Mouse (Mus musculus) forebrain, embryonic 11.5 days (tissue): ENCODE measurements around the gene Tmed5. TPM values are rescaled to one million over a fixed set of nuclear protein-coding genes. Genes with fewer than 3 reads are reported as not detected.
"Not testable (repeated sequence)": the region's sequence is repeated elsewhere in the genome, so short reads cannot be mapped to it uniquely, and the experiment has no call there.

Source experiments
- ATAC-seq: fragments of 200-750 bp; cut with Nextera tagmentation; replicated peaks from 2 replicates; pipeline ENCODE4 v1.8.0; 2017; ENCODE audit warnings: moderate TSS enrichment; ENCODE audit not compliant: low FRiP score
- DNase-seq: peaks from one replicate; pipeline ENCODE4 v3.0.0-alpha.2; 2017; ENCODE audit warnings: low spot score
- H3K27ac ChIP-seq: fragments of 300-500 bp; sonication (generic); 2 replicates; pipeline ENCODE4 v1.5.1; 2014; ENCODE audit warnings: low read depth, low read length
- H3K27me3 ChIP-seq: fragments of 300-500 bp; sonication (generic); 2 replicates; pipeline ENCODE4 v1.6.1; 2014; ENCODE audit warnings: mild to moderate bottlenecking, low read length, mixed read lengths; ENCODE audit not compliant: control insufficient read depth, insufficient read depth
- H3K36me3 ChIP-seq: fragments of 300-500 bp; sonication (generic); 2 replicates; pipeline ENCODE4 v1.6.1; 2014; ENCODE audit warnings: mild to moderate bottlenecking, low read length, moderate library complexity, mixed read lengths; ENCODE audit not compliant: control insufficient read depth, insufficient read depth
- H3K4me1 ChIP-seq: fragments of 300-500 bp; sonication (generic); replicated peaks from 2 replicates; pipeline ENCODE4 v1.6.1; 2014; ENCODE audit warnings: low read length, mixed read lengths; ENCODE audit not compliant: control insufficient read depth, insufficient read depth
- H3K4me2 ChIP-seq: fragments of 300-500 bp; sonication (generic); 2 replicates; pipeline ENCODE4 v1.6.1; 2014; ENCODE audit warnings: low read depth, mild to moderate bottlenecking, low read length, moderate library complexity, mixed read lengths; ENCODE audit not compliant: severe bottlenecking
- H3K4me3 ChIP-seq: fragments of 300-500 bp; sonication (generic); 2 replicates; pipeline ENCODE4 v1.5.1; 2014; ENCODE audit warnings: low read depth, low read length
- H3K9ac ChIP-seq: fragments of 300-500 bp; sonication (generic); 2 replicates; pipeline ENCODE4 v1.6.1; 2014; ENCODE audit warnings: low read length
- H3K9me3 ChIP-seq: fragments of 300-500 bp; sonication (generic); 2 replicates; pipeline ENCODE4 v1.6.1; 2016; ENCODE audit warnings: low read length, mixed read lengths; ENCODE audit not compliant: control insufficient read depth
- WGBS: fragments of 180-500 bp; shearing (Covaris S2); extraction: QIAGEN DNeasy Blood & Tissue Kit; methylation state at CpG from one replicate; pipeline ENCODE4 v1.1.7; 2014; 5-methylcytosine and 5-hydroxymethylcytosine counted together
- polyA plus RNA-seq: library from polyadenylated mRNA; unstranded; fragments of >200 nt; fragmentation: Nextera tagmentation; extraction: Ambion mirVana; gene quantifications from 2 replicates; pipeline ENCODE4 v1.2.1, GENCODE M21; 2014

Tmed5 gene
- polyA plus RNA-seq, 1 experiment from 2014 or later: 31.8 TPM

- H3K36me3 ChIP-seq: peaks cover 6% of the 10 kb centered on the region; the same call in 1 of the 2 replicates
- no peak for DNase-seq
- H3K9ac ChIP-seq: no peak overlapping the region
- no peak overlapping the region for H3K4me2 ChIP-seq
- H3K9me3 ChIP-seq: no peaks in the 10 kb centered on the region
- H3K27ac ChIP-seq: no peak overlapping the region
- no peak overlapping the region for H3K4me3 ChIP-seq
- ATAC-seq: no peak
- no peaks in the 10 kb centered on the region for H3K4me1 ChIP-seq
- no peaks in the 10 kb centered on the region for H3K27me3 ChIP-seq
- WGBS: 83% methylated on average over 5 of the region's 5 CpGs
Observed at GRCm38 (mm10) chr5:108104306-108104705, 28.1 kb downstream of the Tmed5 start.

- no peaks in the 10 kb centered on the region for H3K9me3 ChIP-seq
- H3K4me2 ChIP-seq: no peak overlapping the region
- H3K27me3 ChIP-seq: no peaks in the 10 kb centered on the region
- H3K36me3 ChIP-seq: no peaks in the 10 kb centered on the region; the same call in 1 of the 2 replicates
- no peak overlapping the region for H3K9ac ChIP-seq
- no peak for DNase-seq
- no peak for ATAC-seq
- no peaks in the 10 kb centered on the region for H3K4me1 ChIP-seq
- H3K4me3 ChIP-seq: no peak overlapping the region
- H3K27ac ChIP-seq: no peak overlapping the region
Observed at GRCm38 (mm10) chr5:108100196-108100595, 32.2 kb downstream of the Tmed5 start.

GRCm38 (mm10) chr5:108097676-108098075, 34.7 kb downstream of the Tmed5 start:
- no peak for DNase-seq
- Histone ChIP-seq H3K4me2 (no peak overlapping the region), H3K27ac (no peak overlapping the region), H3K4me1 (no peaks in the 10 kb centered on the region), H3K9me3 (no peaks in the 10 kb centered on the region), H3K4me3 (no peak overlapping the region), H3K27me3 (no peaks in the 10 kb centered on the region), H3K36me3 (peaks cover 2% of the 10 kb centered on the region; the same call in 1 of the 2 replicates), H3K9ac (no peak overlapping the region)
- 89% methylated on average over 3 of the region's 3 CpGs for WGBS
- no peak for ATAC-seq

- 94% methylated on average over 8 of the region's 8 CpGs for WGBS
- not testable (repeated sequence) for H3K4me2 ChIP-seq, H3K4me3 ChIP-seq, H3K27me3 ChIP-seq, H3K36me3 ChIP-seq, H3K9ac ChIP-seq, H3K4me1 ChIP-seq, ATAC-seq, H3K9me3 ChIP-seq, H3K27ac ChIP-seq, DNase-seq
Observed at GRCm38 (mm10) chr5:108092731-108093130, 39.7 kb downstream of the Tmed5 start.

- no peak for DNase-seq
- no peak for ATAC-seq
- Histone ChIP-seq H3K4me1 (no peaks in the 10 kb centered on the region), H3K36me3 (peaks cover 8% of the 10 kb centered on the region; the same call in 1 of the 2 replicates), H3K27me3 (no peaks in the 10 kb centered on the region), H3K4me3 (no peak overlapping the region), H3K9ac (no peak overlapping the region), H3K27ac (no peak overlapping the region), H3K9me3 (no peaks in the 10 kb centered on the region), H3K4me2 (no peak overlapping the region)
- WGBS: 94% methylated on average over 2 of the region's 2 CpGs
Observed at GRCm38 (mm10) chr5:108085440-108085839, 47.0 kb downstream of the Tmed5 start.

GRCm38 (mm10) chr5:108082380-108082779, 50.0 kb downstream of the Tmed5 start:
- Histone ChIP-seq H3K4me3 (no peak overlapping the region), H3K9me3 (no peaks in the 10 kb centered on the region), H3K36me3 (peaks cover 3% of the 10 kb centered on the region; the same call in 1 of the 2 replicates), H3K27ac (no peak overlapping the region), H3K9ac (no peak overlapping the region), H3K4me2 (no peak overlapping the region), H3K4me1 (no peaks in the 10 kb centered on the region), H3K27me3 (no peaks in the 10 kb centered on the region)
- no peak for ATAC-seq
- DNase-seq: no peak
- 44% methylated on average over 2 of the region's 2 CpGs for WGBS

- Histone ChIP-seq H3K36me3 (peaks cover 3% of the 10 kb centered on the region; the same call in 1 of the 2 replicates), H3K4me1 (no peaks in the 10 kb centered on the region), H3K4me2 (no peak overlapping the region), H3K9ac (no peak overlapping the region), H3K9me3 (no peaks in the 10 kb centered on the region), H3K27ac (no peak overlapping the region), H3K27me3 (no peaks in the 10 kb centered on the region), H3K4me3 (no peak overlapping the region)
- ATAC-seq: no peak
- no peak for DNase-seq
Observed at GRCm38 (mm10) chr5:108079603-108080002, 52.8 kb downstream of the Tmed5 start.

- WGBS: 41% methylated on average over 6 of the region's 6 CpGs
- no peak for DNase-seq
- no peak for ATAC-seq
- Histone ChIP-seq H3K4me1 (no peaks in the 10 kb centered on the region), H3K36me3 (peaks cover 11% of the 10 kb centered on the region; the same call in 1 of the 2 replicates), H3K9ac (no peak overlapping the region), H3K27me3 (no peaks in the 10 kb centered on the region), H3K4me3 (no peak overlapping the region), H3K4me2 (no peak overlapping the region), H3K9me3 (no peaks in the 10 kb centered on the region), H3K27ac (no peak overlapping the region)
Observed at GRCm38 (mm10) chr5:108076833-108077540, 55.4 kb downstream of the Tmed5 start.

- H3K27me3 ChIP-seq: no peaks in the 10 kb centered on the region
- H3K4me3 ChIP-seq: no peak overlapping the region
- no peak for ATAC-seq
- no peak for DNase-seq
- H3K9me3 ChIP-seq: no peaks in the 10 kb centered on the region
- no peak overlapping the region for H3K27ac ChIP-seq
- peaks cover 12% of the 10 kb centered on the region; the same call in 1 of the 2 replicates for H3K36me3 ChIP-seq
- H3K4me2 ChIP-seq: no peak overlapping the region
- no peaks in the 10 kb centered on the region for H3K4me1 ChIP-seq
- H3K9ac ChIP-seq: no peak overlapping the region
Observed at GRCm38 (mm10) chr5:108076241-108076640, 56.2 kb downstream of the Tmed5 start.
